In genomic region chr12:78923539-78924189, GRCm38 (mm10) we compare ENCODE assay signal across 21 mouse cellular contexts. TPM values are rescaled to one million over a fixed set of nuclear protein-coding genes. Genes with fewer than 3 reads are reported as not detected.
DNase-seq lines count a peak whose midpoint lies in the region; ATAC-seq and TF ChIP-seq lines count a peak whose summit lies in the region.
"Had no signal": no experiment of that assay in that cellular context is flagged by ENCODE, and none has a peak within 500 bp of the region (broad histone marks: within the 10 kb centered on the region; RNA-seq: fewer than 3 reads in every experiment).

No protein-coding gene starts in this region.

- no peak for TF ChIP-seq EP300 in liver, postnatal 0 days (IDR thresholded peaks at IDR 0.05; ENCODE audit: low read depth)

- DNase-seq in frontal cortex, postnatal 14 days (ENCODE audit: low spot score in 2 of 2): no peak
- no peak for DNase-seq in liver, postnatal 0 days
- no peak for DNase-seq in liver
- DNase-seq in adrenal gland, adult 18-20 months (ENCODE audit: low spot score in 2 of 2): no peak
- DNase-seq: cerebellum, adult 9-11 months; forebrain, postnatal 0 days; gastrocnemius, postnatal 10 days; heart, postnatal 4 days; lung, postnatal 10 days; thymus, postnatal 36 days had no signal

- no peaks in the 10 kb centered on the region for H3K36me3 ChIP-seq in liver, postnatal 0 days (replicated peaks; ENCODE audit: insufficient read depth, low read length)
- H3K36me3 ChIP-seq in forebrain, embryonic 15.5 days: no peaks in the 10 kb centered on the region
- H3K36me3 ChIP-seq: embryonic facial prominence, embryonic 13.5 days; hindbrain, embryonic 15.5 days; limb, embryonic 12.5 days; neural tube, embryonic 15.5 days had no signal

- ATAC-seq in frontal cortex, adult (ENCODE audit: low TSS enrichment): peak; percentile 88
- no peak for ATAC-seq in liver, postnatal 0 days
- ATAC-seq in megakaryocyte progenitor cell, adult 5-6 weeks (replicated peaks; ENCODE audit: poor library complexity): peak; percentile 54
- ATAC-seq in forebrain, embryonic 15.5 days (replicated peaks): no peak
- ATAC-seq: forebrain, postnatal 0 days; intestine, embryonic 16.5 days; midbrain, embryonic 16.5 days had no signal

- 57% methylated on average over 7 of the region's 7 CpGs for WGBS in liver, postnatal 0 days (ENCODE audit: insufficient replicate concordance)
- WGBS in bone marrow, adult 2 months: 39% methylated on average over 7 of the region's 7 CpGs
- WGBS in forebrain, embryonic 15.5 days: 93% methylated on average over 7 of the region's 7 CpGs

- H3K9me3 ChIP-seq in liver, postnatal 0 days (ENCODE audit: low read length): no peaks in the 10 kb centered on the region
- no peaks in the 10 kb centered on the region for H3K9me3 ChIP-seq in forebrain, embryonic 15.5 days
- H3K9me3 ChIP-seq: embryonic facial prominence, embryonic 13.5 days; hindbrain, embryonic 15.5 days; limb, embryonic 12.5 days; neural tube, embryonic 15.5 days had no signal

- H3K4me3 ChIP-seq in liver, postnatal 0 days (ENCODE audit: low read depth, low read length): no peak overlapping the region
- H3K4me3 ChIP-seq in bone marrow, adult 2 months (replicated peaks; ENCODE audit: control insufficient read depth, low read depth, low read length): no peak overlapping the region
- H3K4me3 ChIP-seq in forebrain, embryonic 15.5 days: no peak overlapping the region
- H3K4me3 ChIP-seq: embryonic facial prominence, embryonic 13.5 days; hindbrain, embryonic 15.5 days; limb, embryonic 12.5 days; neural tube, embryonic 15.5 days had no signal

- H3K27ac ChIP-seq in liver, postnatal 0 days (ENCODE audit: low read depth): peak overlapping the region; percentile 50
- H3K27ac ChIP-seq in bone marrow, adult 2 months (ENCODE audit: control insufficient read depth, insufficient read depth, low read depth, low read length, poor library complexity): peak overlapping the region; percentile 66
- no peak overlapping the region for H3K27ac ChIP-seq in forebrain, embryonic 15.5 days (replicated peaks)
- H3K27ac ChIP-seq: embryonic facial prominence, embryonic 13.5 days; hindbrain, embryonic 15.5 days; limb, embryonic 12.5 days; liver, embryonic 14.5 days; neural tube, embryonic 15.5 days had no signal

- TF ChIP-seq CTCF in liver, postnatal 0 days (IDR thresholded peaks at IDR 0.05; ENCODE audit: low read depth): no peak
- no peak for TF ChIP-seq CTCF in bone marrow, adult 2 months (IDR thresholded peaks at IDR 0.05; ENCODE audit: control insufficient read depth, insufficient read depth, low read length)

- 0 out of 2 replicates have a peak, but pooled peaks cover 7% of the 10 kb centered on the region for H3K27me3 ChIP-seq in liver, postnatal 0 days (ENCODE audit: insufficient read depth, low read length)
- H3K27me3 ChIP-seq in forebrain, embryonic 15.5 days: no peaks in the 10 kb centered on the region
- H3K27me3 ChIP-seq: embryonic facial prominence, embryonic 13.5 days; hindbrain, embryonic 15.5 days; limb, embryonic 12.5 days; neural tube, embryonic 15.5 days had no signal

- no peak overlapping the region for H3K9ac ChIP-seq in liver, postnatal 0 days (replicated peaks)
- H3K9ac ChIP-seq in forebrain, embryonic 15.5 days (replicated peaks): no peak overlapping the region
- H3K9ac ChIP-seq: embryonic facial prominence, embryonic 13.5 days; forebrain, postnatal 0 days; hindbrain, embryonic 15.5 days; limb, embryonic 12.5 days; liver, embryonic 14.5 days; neural tube, embryonic 15.5 days had no signal

- no peak overlapping the region for H3K4me2 ChIP-seq in liver, postnatal 0 days (ENCODE audit: low read depth, low read length)
- no peak overlapping the region for H3K4me2 ChIP-seq in forebrain, embryonic 15.5 days (replicated peaks)
- H3K4me2 ChIP-seq: embryonic facial prominence, embryonic 13.5 days; hindbrain, embryonic 15.5 days; limb, embryonic 12.5 days; neural tube, embryonic 15.5 days had no signal

- no peak for TF ChIP-seq POLR2A in bone marrow, adult 2 months (IDR thresholded peaks at IDR 0.05; ENCODE audit: borderline replicate concordance, control insufficient read depth, low read depth, low read length)

- no peaks in the 10 kb centered on the region for H3K4me1 ChIP-seq in liver, postnatal 0 days (ENCODE audit: insufficient read depth)
- peaks cover 3% of the 10 kb centered on the region for H3K4me1 ChIP-seq in bone marrow, adult 2 months (ENCODE audit: control insufficient read depth, insufficient read depth, low read length)
- no peaks in the 10 kb centered on the region; the same call in 1 of the 2 replicates for H3K4me1 ChIP-seq in forebrain, embryonic 15.5 days

RNA-seq across cellular contexts. Expression of gene Plek2, which starts 16.9 kb away (rescaled TPM):
- polyA plus RNA-seq in liver, postnatal 0 days (2015; fragmentation: Nextera tagmentation; extraction: Ambion mirVana): 11.9 and 20.6 TPM in 2 replicates
- polyA plus RNA-seq in bone marrow, adult 2 months (2011; ENCODE audit: insufficient read depth, insufficient read length, low replicate concordance, missing spikeins): 4.1 and 6.2 TPM in 2 replicates
- not detected in 2 replicates for total RNA-seq in megakaryocyte progenitor cell, adult 5-6 weeks (2015)
- not detected in 2 replicates for total RNA-seq in megakaryocyte progenitor cell, adult 5-6 weeks (2017)
- under 1 TPM in 1 of 2 experiments, not detected in 1; 0.26 TPM for total RNA-seq in adrenal gland, adult 18-20 months (2021)
- 0.50 and 0.66 TPM in 2 replicates for polyA plus RNA-seq in forebrain, embryonic 15.5 days (2015; fragmentation: Nextera tagmentation; extraction: Ambion mirVana)

Comparison
In these comparisons a context has a peak if more than half of its experiments do, and no peak if none do; other contexts are left out.
1. ATAC-seq: peak in frontal cortex, adult (single experiment) and megakaryocyte progenitor cell, adult 5-6 weeks (single experiment); none in liver, postnatal 0 days (single experiment) and forebrain, embryonic 15.5 days (single experiment).